Mouse (Mus musculus): ENCODE data around the gene Wdfy4. TPM values are rescaled to one million over a fixed set of nuclear protein-coding genes. Genes with fewer than 3 reads are reported as not detected.
A peak's percentile ranks its signal among the peaks of the same experiment; 100 is the strongest.

Gene Wdfy4
- polyA plus RNA-seq, 1 experiment from 2014 or later, result 0.88 TPM

DNA sequence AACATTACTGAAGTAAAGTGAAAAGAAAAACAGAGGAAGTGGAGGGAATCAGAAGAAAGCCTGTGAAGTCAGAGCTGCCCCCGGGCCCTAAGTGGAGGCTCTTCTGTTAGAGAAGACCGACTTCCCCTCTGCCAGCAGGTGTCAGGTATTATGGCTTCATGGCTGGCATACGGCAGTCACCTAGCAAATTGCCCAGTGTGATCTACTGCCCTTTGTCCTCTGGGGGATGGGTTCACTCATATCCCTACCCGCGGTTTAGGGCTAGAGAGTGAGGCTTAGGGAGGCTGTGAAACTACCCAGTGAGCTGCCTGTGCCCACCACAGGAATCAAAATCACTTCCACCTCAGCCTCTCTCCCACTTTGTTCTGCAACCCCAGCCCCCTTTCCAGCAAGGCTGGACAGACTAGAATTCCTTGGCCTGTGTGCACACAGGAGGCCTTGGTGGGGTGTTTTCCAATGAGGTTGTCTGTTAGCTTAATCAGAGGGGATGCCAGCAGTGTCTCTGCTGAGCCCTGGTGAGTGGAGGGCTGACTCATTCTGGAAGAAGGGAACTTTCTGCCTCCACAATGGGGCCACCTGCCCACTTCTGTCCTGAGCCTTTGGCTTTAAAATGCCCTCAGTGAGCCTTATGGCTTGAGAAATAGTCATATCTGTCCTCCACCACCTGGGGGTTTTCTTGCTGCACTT, 27.1 kb upstream of the Wdfy4 start:
- H3K9ac ChIP-seq, result no peak overlapping the region
- DNase-seq (no peak), ATAC-seq (ENCODE audit: low read depth) (no peak)
- H3K4me2 ChIP-seq, result no peak overlapping the region
- peaks cover 10% of the 10 kb centered on the region for H3K27me3 ChIP-seq
- H3K4me3 ChIP-seq (replicated peaks), result no peak overlapping the region
- H3K27ac ChIP-seq, result no peak overlapping the region
- no peaks in the 10 kb centered on the region for H3K36me3 ChIP-seq
- H3K4me1 ChIP-seq (replicated peaks), result peaks cover 15% of the 10 kb centered on the region
- H3K9me3 ChIP-seq (replicated peaks), result no peaks in the 10 kb centered on the region
- WGBS (ENCODE audit: insufficient replicate concordance), result 56% methylated on average over 5 of the region's 5 CpGs

DNA sequence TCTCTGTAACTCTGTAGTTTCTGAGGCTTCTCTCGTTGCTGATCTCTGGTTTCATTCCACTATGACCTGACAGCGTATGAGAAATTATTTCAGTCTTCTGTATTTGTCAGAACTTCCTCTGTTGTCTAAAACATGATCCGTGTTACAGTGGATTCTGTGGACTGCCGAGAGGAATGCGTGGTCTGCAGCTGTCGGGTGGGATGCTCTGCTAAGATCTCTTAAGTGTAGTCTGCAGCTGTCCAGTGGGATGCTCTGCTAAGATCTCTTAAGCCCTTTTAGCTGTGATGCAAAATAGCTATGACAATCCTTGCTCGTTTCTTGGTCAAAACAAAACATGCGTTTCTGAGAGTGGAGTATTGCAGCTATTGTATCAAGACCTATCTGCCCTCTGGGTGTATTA, 25.5 kb upstream of the Wdfy4 start:
- Histone ChIP-seq H3K4me3 (replicated peaks) (no peak overlapping the region), H3K36me3 (no peaks in the 10 kb centered on the region), H3K4me1 (replicated peaks) (peaks cover 15% of the 10 kb centered on the region), H3K9ac (no peak overlapping the region), H3K4me2 (no peak overlapping the region), H3K27me3 (peaks cover 6% of the 10 kb centered on the region), H3K27ac (no peak overlapping the region), H3K9me3 (replicated peaks) (no peaks in the 10 kb centered on the region)
- 57% methylated on average over 8 of the region's 8 CpGs for WGBS (ENCODE audit: insufficient replicate concordance)
- DNase-seq (no peak), ATAC-seq (ENCODE audit: low read depth) (no peak)

DNA sequence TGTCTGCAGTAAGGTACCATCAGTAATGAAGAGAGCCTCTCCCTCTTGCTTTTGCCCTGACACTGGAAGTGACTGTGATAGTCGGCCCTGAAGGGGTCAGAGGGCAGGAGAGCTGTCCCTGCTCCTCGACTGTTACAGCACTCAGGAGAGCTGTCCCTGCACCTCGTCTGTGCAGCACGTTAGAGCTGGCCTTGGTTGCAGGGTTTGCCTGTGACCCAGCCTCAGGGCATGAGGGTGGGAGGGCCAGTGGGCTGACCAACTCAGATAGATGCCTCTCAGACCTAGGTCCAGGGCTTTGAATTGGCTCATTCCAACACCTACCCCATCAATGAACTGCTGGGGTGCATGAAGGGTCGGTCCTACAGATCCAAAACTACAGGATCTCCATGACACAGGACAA, 23.0 kb upstream of the Wdfy4 start:
- no peak overlapping the region for H3K4me2 ChIP-seq
- H3K27me3 ChIP-seq, result no peaks in the 10 kb centered on the region
- no peaks in the 10 kb centered on the region for H3K36me3 ChIP-seq
- H3K9me3 ChIP-seq (replicated peaks), result no peaks in the 10 kb centered on the region
- no peak overlapping the region for H3K9ac ChIP-seq
- no peaks in the 10 kb centered on the region for H3K4me1 ChIP-seq (replicated peaks)
- 26% methylated on average over 5 of the region's 5 CpGs for WGBS (ENCODE audit: insufficient replicate concordance)
- H3K4me3 ChIP-seq (replicated peaks), result no peak overlapping the region
- H3K27ac ChIP-seq, result no peak overlapping the region
- ATAC-seq (ENCODE audit: low read depth) (no peak), DNase-seq (no peak)

DNA sequence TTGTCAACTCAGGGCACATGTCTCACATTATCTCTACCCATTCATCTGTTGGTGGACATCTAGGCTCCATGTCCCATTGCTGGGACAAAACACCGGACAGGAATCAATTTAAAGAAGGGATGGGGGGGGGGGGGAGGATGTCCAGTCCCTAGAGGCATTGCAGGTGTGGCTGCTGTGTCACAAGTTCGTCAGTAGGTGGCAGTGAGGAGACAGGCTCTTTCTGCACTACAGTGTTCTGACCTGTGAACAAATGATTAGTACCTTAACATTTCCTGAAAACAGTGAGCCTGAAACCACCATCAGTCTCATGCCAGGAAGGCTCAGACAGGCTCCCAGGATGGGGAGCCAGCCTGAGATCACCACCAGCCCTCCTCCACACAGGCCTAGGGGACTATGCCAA, 21.7 kb upstream of the Wdfy4 start:
- Histone ChIP-seq H3K27ac (no peak overlapping the region), H3K27me3 (no peaks in the 10 kb centered on the region), H3K9ac (no peak overlapping the region), H3K36me3 (no peaks in the 10 kb centered on the region), H3K9me3 (replicated peaks) (no peaks in the 10 kb centered on the region), H3K4me3 (replicated peaks) (no peak overlapping the region), H3K4me1 (replicated peaks) (no peaks in the 10 kb centered on the region), H3K4me2 (no peak overlapping the region)
- DNase-seq, result no peak
- 10% methylated on average over 2 of the region's 2 CpGs for WGBS (ENCODE audit: insufficient replicate concordance)
- no peak for ATAC-seq (ENCODE audit: low read depth)

DNA sequence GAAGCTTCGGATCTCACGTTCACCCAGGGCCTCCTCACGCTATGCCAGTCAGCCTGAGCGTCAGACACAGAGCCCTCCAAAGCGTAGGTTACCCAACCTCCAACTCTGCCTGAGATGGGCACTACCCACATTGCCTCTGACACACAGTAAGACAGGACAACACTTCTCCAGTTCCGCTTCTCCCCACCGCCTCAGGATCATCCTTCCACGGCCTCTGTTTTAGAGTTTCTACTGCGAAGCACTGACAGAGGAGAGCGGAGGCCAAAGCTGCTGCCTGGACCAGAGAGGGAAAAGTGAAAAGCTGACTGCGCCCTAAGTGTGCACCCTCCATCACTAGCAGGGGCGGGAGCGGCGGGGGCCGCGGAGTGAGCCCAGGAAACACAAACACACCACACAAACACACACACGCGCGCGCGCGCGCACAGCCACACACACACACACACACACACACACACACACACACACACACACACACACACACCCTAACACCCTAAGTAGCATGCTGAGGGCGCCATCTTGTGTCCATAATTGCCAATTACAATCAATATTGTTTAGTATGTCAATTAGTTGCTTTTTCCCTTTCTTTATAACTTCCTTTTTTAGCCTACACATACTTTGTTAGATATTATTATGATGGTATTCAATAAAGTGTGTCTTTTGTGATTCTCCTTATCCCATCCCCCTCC, 20.1 kb upstream of the Wdfy4 start:
- Histone ChIP-seq H3K36me3 (no peaks in the 10 kb centered on the region), H3K27ac (no peak overlapping the region), H3K27me3 (no peaks in the 10 kb centered on the region), H3K4me1 (replicated peaks) (no peaks in the 10 kb centered on the region), H3K9me3 (replicated peaks) (no peaks in the 10 kb centered on the region), H3K4me3 (replicated peaks) (no peak overlapping the region), H3K4me2 (no peak overlapping the region), H3K9ac (no peak overlapping the region)
- ATAC-seq (ENCODE audit: low read depth) (no peak), DNase-seq (no peak)
- 45% methylated on average over 24 of the region's 24 CpGs for WGBS (ENCODE audit: insufficient replicate concordance)

DNA sequence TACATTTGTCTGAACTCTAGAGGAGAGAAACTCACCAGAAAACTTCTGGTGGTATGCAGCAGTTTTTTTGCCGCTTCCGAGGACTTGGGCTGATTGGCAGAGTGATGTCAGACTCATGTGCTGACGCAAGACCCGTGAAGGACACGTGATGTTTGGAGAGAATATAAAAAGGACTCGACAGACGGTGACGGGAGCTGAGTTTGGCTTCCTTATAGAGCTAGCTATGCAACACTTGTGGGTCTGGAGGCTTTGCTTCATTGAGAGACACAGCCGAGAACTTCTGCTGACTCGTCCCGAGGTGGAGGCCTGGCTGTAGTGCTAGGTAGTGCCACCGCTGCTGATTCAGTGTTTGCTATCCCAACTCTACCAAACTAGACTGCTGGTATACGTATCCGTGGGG, 18.5 kb upstream of the Wdfy4 start:
- WGBS (ENCODE audit: insufficient replicate concordance), result 68% methylated on average over 14 of the region's 14 CpGs

DNA sequence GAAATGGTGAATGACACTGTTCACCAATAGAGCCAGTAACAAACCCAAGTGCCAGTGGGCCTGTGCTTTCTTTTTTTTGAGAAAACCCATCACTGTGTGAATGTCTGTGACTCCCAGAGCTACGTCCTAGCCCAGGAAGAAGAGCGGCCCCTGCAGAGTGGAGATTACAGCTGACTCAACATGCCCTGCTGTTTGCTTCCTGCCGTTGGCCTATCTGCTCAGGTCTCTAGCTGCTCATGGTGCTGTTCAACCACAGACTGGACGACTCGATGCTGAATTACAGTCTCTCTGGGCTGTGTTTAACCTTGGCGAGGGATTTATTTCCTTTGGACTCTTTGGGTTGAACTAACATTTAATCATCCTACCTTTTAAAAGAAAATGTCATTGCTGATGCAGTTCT, 17.6 kb upstream of the Wdfy4 start:
- ATAC-seq (ENCODE audit: low read depth) (no peak; the same call in 1 of the 2 replicates), DNase-seq (no peak)
- WGBS (ENCODE audit: insufficient replicate concordance), result 14% methylated on average over 6 of the region's 6 CpGs
- H3K27me3 ChIP-seq, result no peaks in the 10 kb centered on the region
- H3K4me3 ChIP-seq (replicated peaks), result no peak overlapping the region
- no peaks in the 10 kb centered on the region for H3K36me3 ChIP-seq
- H3K4me1 ChIP-seq (replicated peaks), result no peaks in the 10 kb centered on the region
- no peak overlapping the region for H3K9ac ChIP-seq
- no peak overlapping the region for H3K4me2 ChIP-seq
- H3K9me3 ChIP-seq (replicated peaks), result no peaks in the 10 kb centered on the region
- H3K27ac ChIP-seq, result no peak overlapping the region

More for the DNA sequence above, 18.5 kb upstream of the Wdfy4 start:
- no peaks in the 10 kb centered on the region for H3K9me3 ChIP-seq (replicated peaks)
- H3K9ac ChIP-seq, result no peak overlapping the region
- no peak overlapping the region for H3K4me3 ChIP-seq (replicated peaks)
- ATAC-seq (ENCODE audit: low read depth) (no peak), DNase-seq (no peak)
- H3K27me3 ChIP-seq, result no peaks in the 10 kb centered on the region
- H3K4me1 ChIP-seq (replicated peaks), result no peaks in the 10 kb centered on the region
- no peak overlapping the region for H3K27ac ChIP-seq
- no peaks in the 10 kb centered on the region for H3K36me3 ChIP-seq
- no peak overlapping the region for H3K4me2 ChIP-seq

DNA sequence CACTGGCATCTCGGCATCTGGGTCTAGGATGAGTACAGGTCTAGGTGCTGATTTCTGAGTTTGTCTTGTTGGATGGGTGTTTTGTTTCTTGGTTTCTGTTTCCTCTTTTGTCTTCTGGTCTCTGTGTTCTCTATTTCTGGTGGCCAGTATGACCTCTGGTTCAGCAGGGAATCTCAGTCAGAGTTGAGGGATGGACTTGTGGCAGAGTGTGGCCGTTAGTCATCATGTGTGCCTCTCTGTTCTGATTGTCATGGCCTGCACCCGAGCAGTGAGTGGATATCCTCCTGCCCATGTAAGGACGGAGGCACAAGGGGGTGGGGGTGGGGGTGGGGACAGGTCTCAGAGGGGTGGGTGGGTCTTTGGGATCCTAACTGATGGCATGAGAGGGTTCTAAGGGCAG, 16.9 kb upstream of the Wdfy4 start:
- Histone ChIP-seq H3K27me3 (no peaks in the 10 kb centered on the region), H3K9ac (no peak overlapping the region), H3K36me3 (no peaks in the 10 kb centered on the region), H3K9me3 (replicated peaks) (no peaks in the 10 kb centered on the region), H3K4me2 (no peak overlapping the region), H3K4me3 (replicated peaks) (no peak overlapping the region), H3K4me1 (replicated peaks) (no peaks in the 10 kb centered on the region), H3K27ac (no peak overlapping the region)
- no peak for DNase-seq
- ATAC-seq (ENCODE audit: low read depth), result no peak
- 46% methylated on average over 4 of the region's 4 CpGs for WGBS (ENCODE audit: insufficient replicate concordance)

DNA sequence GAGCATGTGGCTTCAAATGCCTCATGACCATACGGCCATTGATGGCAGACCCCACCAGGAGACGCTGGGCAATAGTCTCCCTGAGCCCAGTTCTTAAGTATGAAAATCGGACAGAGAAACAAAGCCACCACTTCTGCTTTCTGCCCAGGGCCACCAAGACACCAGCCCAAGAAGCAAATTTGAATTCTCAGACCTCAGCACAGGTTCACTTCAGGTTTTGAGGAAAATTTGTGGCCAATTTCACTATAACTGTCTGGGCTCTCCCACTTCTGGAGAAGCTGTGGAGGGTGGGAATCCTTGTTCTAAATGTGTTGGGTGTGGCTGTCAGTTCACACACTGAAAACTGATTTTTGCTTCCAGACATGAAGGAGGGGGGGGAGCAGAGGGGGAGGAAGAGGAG, 8.9 kb upstream of the Wdfy4 start:
- Histone ChIP-seq H3K9me3 (replicated peaks) (no peaks in the 10 kb centered on the region), H3K36me3 (no peaks in the 10 kb centered on the region), H3K27me3 (no peaks in the 10 kb centered on the region), H3K4me1 (replicated peaks) (no peaks in the 10 kb centered on the region), H3K4me3 (replicated peaks) (no peak overlapping the region), H3K27ac (peak overlapping the region; percentile 51), H3K9ac (no peak overlapping the region), H3K4me2 (no peak overlapping the region)
- no peak for DNase-seq
- WGBS (ENCODE audit: insufficient replicate concordance), result 21% methylated on average over 3 of the region's 3 CpGs
- ATAC-seq (ENCODE audit: low read depth), result no peak

DNA sequence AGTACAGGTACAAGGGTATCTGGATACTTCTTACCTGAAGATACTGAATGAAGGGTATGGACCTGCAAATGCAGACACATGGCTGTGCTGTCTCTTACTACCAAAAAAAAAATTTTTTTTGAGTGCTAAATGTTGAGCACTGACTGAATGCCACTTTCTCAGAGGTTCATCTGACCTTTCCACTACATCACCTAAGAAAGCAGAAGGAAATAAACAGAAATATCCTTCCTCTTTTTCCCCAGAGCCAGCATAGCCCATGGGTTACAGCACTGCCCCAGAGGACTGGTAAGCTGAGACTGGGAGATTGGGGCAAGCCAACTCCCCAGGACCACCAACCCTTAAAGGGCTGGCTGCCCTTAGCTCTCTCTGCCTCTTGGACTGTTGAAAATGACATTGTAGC, 8.5 kb upstream of the Wdfy4 start:
- no peaks in the 10 kb centered on the region for H3K9me3 ChIP-seq (replicated peaks)
- H3K4me2 ChIP-seq, result no peak overlapping the region
- H3K27me3 ChIP-seq, result no peaks in the 10 kb centered on the region
- H3K36me3 ChIP-seq, result no peaks in the 10 kb centered on the region
- no peak overlapping the region for H3K4me3 ChIP-seq (replicated peaks)
- no peak overlapping the region for H3K9ac ChIP-seq
- peak overlapping the region; percentile 51 for H3K27ac ChIP-seq
- DNase-seq (no peak), ATAC-seq (ENCODE audit: low read depth) (no peak)
- H3K4me1 ChIP-seq (replicated peaks), result no peaks in the 10 kb centered on the region

DNA sequence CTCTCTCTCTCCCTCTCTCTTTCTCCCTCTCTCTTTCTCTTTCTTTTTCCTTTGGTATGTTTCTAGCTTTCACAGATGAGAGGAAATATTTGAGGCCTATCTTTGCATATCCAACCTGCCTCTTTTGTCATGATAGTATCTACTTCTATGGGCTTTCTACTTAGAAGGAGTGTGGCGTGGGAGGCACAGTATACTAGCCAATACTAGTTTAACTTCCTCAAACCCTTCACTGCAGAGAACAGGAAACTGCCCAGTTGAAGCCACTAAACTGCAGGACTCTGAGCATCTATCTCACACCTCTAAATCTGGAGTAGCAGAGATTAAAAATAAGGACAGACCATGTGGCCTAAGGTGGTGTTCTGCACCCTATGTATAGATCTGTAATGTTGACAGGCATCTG, 5.3 kb upstream of the Wdfy4 start:
- H3K4me3 ChIP-seq (replicated peaks), result no peak overlapping the region
- H3K36me3 ChIP-seq, result no peaks in the 10 kb centered on the region
- no peaks in the 10 kb centered on the region for H3K9me3 ChIP-seq (replicated peaks)
- WGBS (ENCODE audit: insufficient replicate concordance), result 31% methylated on average over 1 of the region's 1 CpGs
- H3K27ac ChIP-seq, result no peak overlapping the region
- H3K9ac ChIP-seq, result no peak overlapping the region
- no peaks in the 10 kb centered on the region for H3K27me3 ChIP-seq
- no peak overlapping the region for H3K4me2 ChIP-seq
- DNase-seq (no peak), ATAC-seq (ENCODE audit: low read depth) (no peak)
- H3K4me1 ChIP-seq (replicated peaks), result no peaks in the 10 kb centered on the region

DNA sequence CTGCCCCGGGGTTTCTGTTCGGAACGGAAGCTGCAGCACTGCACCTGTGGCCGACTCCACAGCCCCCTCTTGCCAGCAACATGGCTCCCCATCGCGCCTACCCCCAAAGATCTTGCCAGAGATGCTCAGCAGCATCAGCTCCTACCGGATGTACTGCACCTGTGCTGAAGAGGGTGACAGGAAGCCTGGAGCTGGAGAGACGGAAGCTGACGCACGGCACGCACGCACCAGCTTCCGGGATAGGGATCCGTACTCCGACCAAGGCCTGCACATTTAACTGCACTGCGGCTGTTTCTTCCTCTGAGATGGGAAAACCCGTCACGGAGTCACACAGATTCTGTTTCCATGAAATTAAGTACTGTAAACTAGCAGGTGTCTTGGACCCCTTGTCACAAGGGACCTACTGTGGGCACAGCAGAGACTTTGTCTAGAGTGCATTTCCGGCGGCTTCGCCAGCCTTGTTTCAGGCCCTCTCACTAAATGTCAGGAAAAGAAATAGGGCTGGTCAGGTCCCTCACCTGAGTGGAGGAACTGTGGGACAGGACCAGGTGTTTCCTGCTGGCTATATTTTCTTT, 4.6 kb upstream of the Wdfy4 start:
- H3K27me3 ChIP-seq, result no peaks in the 10 kb centered on the region
- H3K4me1 ChIP-seq (replicated peaks), result no peaks in the 10 kb centered on the region
- no peak overlapping the region for H3K4me3 ChIP-seq (replicated peaks)
- no peak overlapping the region for H3K27ac ChIP-seq
- ATAC-seq (ENCODE audit: low read depth) (no peak), DNase-seq (no peak)
- no peak overlapping the region for H3K9ac ChIP-seq
- H3K4me2 ChIP-seq, result no peak overlapping the region
- 82% methylated on average over 21 of the region's 21 CpGs for WGBS (ENCODE audit: insufficient replicate concordance)
- no peaks in the 10 kb centered on the region for H3K9me3 ChIP-seq (replicated peaks)
- H3K36me3 ChIP-seq, result no peaks in the 10 kb centered on the region

Measured in liver, embryonic 13.5 days (tissue).